Mouse (Mus musculus): ENCODE results near the gene Vmp1. TPM values are rescaled to one million over a fixed set of nuclear protein-coding genes. Genes with fewer than 3 reads are reported as not detected.
A peak's percentile ranks its signal among the peaks of the same experiment; 100 is the strongest.

The Vmp1 gene
- polyA plus RNA-seq, 1 experiment from 2014 or later: 96.7 TPM

- Histone ChIP-seq H3K4me3 (no peak overlapping the region), H3K9me3 (replicated peaks) (no peaks in the 10 kb centered on the region), H3K27ac (replicated peaks) (no peak overlapping the region), H3K36me3 (peaks cover 98% of the 10 kb centered on the region), H3K27me3 (ENCODE audit: low read depth, poor library complexity, severe bottlenecking) (no peaks in the 10 kb centered on the region), H3K4me1 (peaks cover 7% of the 10 kb centered on the region)
- DNase-seq (ENCODE audit: low spot score): no peak
- WGBS: 95% methylated on average over 3 of the region's 3 CpGs
These were observed 7.8 kb upstream of the Vmp1 start for GRCm38 (mm10) chr11:86691482-86691881.

- H3K27me3 ChIP-seq (ENCODE audit: low read depth, poor library complexity, severe bottlenecking): no peaks in the 10 kb centered on the region
- 89% methylated on average over 3 of the region's 3 CpGs for WGBS
- no peak for DNase-seq (ENCODE audit: low spot score)
- H3K9me3 ChIP-seq (replicated peaks): no peaks in the 10 kb centered on the region
- peaks cover 18% of the 10 kb centered on the region for H3K4me1 ChIP-seq
- H3K36me3 ChIP-seq: peaks cover 97% of the 10 kb centered on the region
- H3K4me3 ChIP-seq: no peak overlapping the region
- H3K27ac ChIP-seq (replicated peaks): no peak overlapping the region
These were observed 6.7 kb upstream of the Vmp1 start for GRCm38 (mm10) chr11:86690383-86690782.

DNA sequence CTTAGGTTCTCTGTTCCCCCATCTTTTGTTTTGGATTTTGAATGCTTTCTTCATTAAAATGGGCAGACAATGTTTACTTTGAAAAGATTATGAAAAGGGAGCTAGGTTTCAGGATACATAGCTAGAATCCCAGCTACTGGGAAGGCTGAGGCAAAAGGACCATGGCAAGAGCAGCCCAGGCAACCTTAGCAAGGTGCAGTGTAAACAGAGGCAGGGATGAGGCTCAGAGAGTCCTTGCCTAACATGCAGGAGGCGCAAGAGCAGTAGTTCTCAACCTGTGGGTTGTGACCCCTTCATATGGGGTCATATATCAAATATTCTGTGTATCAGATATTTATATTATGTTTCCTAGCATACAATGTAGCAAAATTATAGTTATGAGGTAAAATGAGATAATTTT lies 1.7 kb upstream of the Vmp1 start:
- peak overlapping the region; percentile 85 for H3K4me3 ChIP-seq
- H3K27ac ChIP-seq (replicated peaks): no peak overlapping the region
- H3K36me3 ChIP-seq: peaks cover 48% of the 10 kb centered on the region
- 94% methylated on average over 1 of the region's 1 CpGs for WGBS
- H3K4me1 ChIP-seq: peaks cover 40% of the 10 kb centered on the region
- H3K9me3 ChIP-seq (replicated peaks): no peaks in the 10 kb centered on the region
- DNase-seq (ENCODE audit: low spot score): no peak
- H3K27me3 ChIP-seq (ENCODE audit: low read depth, poor library complexity, severe bottlenecking): no peaks in the 10 kb centered on the region

GRCm38 (mm10) chr11:86684126-86685012 lies 733 bp upstream of the Vmp1 start:
- Histone ChIP-seq H3K36me3 (peaks cover 38% of the 10 kb centered on the region), H3K9me3 (replicated peaks) (no peaks in the 10 kb centered on the region), H3K27ac (replicated peaks) (peak overlapping the region; percentile 89), H3K4me1 (peaks cover 42% of the 10 kb centered on the region), H3K4me3 (peak overlapping the region; percentile 85), H3K27me3 (ENCODE audit: low read depth, poor library complexity, severe bottlenecking) (no peaks in the 10 kb centered on the region)
- DNase-seq (ENCODE audit: low spot score): no peak
- WGBS: 12% methylated on average over 20 of the region's 20 CpGs

DNA sequence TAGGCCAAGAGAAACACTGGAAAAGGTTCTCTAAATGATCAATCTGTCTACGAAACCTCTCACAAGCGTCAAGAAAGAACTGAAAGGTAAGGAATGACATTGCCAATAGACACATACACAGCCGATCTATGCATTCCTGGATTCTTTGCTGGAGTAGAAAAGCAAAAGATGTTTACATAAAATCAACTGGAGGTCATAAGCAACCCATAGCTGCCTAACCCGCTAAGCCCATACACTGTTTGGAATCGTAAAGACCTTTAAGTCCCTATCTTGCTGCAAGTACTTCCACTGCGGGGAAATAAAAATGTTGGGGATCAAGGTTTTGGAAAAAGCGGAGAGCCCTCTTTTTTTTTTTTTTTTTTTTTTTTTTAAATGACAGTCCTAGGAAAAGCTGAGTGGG lies 775 bp downstream of the Vmp1 start:
- H3K27me3 ChIP-seq (ENCODE audit: low read depth, poor library complexity, severe bottlenecking): no peaks in the 10 kb centered on the region
- WGBS: 43% methylated on average over 7 of the region's 7 CpGs
- H3K4me1 ChIP-seq: peaks cover 47% of the 10 kb centered on the region
- no peaks in the 10 kb centered on the region for H3K9me3 ChIP-seq (replicated peaks)
- DNase-seq (ENCODE audit: low spot score): no peak
- H3K36me3 ChIP-seq: peaks cover 24% of the 10 kb centered on the region
- H3K4me3 ChIP-seq: peak overlapping the region; percentile 85
- no peak overlapping the region for H3K27ac ChIP-seq (replicated peaks)

DNA sequence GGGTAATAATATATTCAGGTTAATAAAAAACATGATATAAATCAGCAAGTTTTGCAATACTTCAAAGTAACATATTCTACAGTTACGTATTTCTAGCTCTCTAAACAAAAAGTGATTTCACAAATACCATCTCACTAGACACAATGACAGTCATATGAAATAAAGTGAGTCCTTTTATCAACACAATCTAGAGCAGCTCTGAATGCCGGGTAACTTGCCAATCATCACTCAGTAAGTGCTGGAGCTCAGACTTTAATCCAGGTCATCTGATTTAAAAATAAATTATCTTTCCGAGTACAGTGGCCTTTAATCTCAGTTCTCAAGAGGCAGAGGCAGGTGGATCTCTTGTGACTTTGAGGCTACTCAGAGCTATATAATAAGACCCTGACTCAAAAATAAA lies 2.2 kb downstream of the Vmp1 start:
- WGBS: 95% methylated on average over 3 of the region's 3 CpGs
- Histone ChIP-seq H3K36me3 (peaks cover 12% of the 10 kb centered on the region), H3K4me1 (peaks cover 40% of the 10 kb centered on the region), H3K9me3 (replicated peaks) (no peaks in the 10 kb centered on the region), H3K4me3 (no peak overlapping the region), H3K27me3 (ENCODE audit: low read depth, poor library complexity, severe bottlenecking) (no peaks in the 10 kb centered on the region), H3K27ac (replicated peaks) (no peak overlapping the region)
- DNase-seq (ENCODE audit: low spot score): no peak

DNA sequence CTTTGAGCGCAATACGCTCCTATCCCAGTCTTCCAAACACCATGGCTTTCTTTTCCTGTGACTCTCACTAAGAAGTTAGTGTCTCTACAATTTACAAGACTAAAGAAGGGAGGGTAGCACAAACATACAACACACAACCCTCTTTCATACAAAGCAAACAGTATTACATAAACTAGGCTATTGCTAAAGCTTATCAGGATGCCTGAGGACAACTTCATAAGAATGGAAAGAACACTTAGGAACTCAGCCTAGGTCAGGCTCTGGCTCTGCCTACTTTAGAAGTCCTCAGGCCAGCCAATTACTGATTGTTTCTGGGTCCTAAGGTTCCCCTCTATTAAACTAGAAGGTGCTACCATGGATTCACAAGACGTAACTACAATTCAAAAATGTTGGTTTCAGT lies 2.9 kb downstream of the Vmp1 start:
- Histone ChIP-seq H3K27ac (replicated peaks) (no peak overlapping the region), H3K9me3 (replicated peaks) (no peaks in the 10 kb centered on the region), H3K36me3 (peaks cover 6% of the 10 kb centered on the region), H3K27me3 (ENCODE audit: low read depth, poor library complexity, severe bottlenecking) (no peaks in the 10 kb centered on the region), H3K4me3 (no peak overlapping the region), H3K4me1 (peaks cover 33% of the 10 kb centered on the region)
- DNase-seq (ENCODE audit: low spot score): no peak
- WGBS: 96% methylated on average over 3 of the region's 3 CpGs

DNA sequence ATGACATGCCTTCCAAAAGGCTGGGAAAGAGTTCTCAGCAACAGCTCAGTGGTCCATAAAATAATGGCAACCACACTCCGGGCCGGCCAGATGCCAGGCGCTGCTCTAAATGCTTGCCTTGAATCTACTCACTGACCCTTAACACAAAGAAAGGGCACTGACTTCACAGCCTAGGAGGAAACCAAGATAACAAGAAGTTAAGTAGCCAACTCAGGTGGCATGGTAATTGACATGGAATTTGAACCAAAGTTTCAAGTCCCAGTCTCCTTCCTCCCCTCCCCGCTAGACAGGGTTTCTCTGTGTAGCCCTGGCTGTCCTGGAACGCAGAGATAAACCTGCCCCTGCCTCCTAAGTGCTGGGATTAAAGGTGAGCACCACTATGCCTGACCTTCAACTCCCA lies 4.7 kb downstream of the Vmp1 start:
- H3K27ac ChIP-seq (replicated peaks): no peak overlapping the region
- WGBS: 44% methylated on average over 5 of the region's 5 CpGs
- 0 out of 2 replicates have a peak, but pooled peaks cover 3% of the 10 kb centered on the region for H3K36me3 ChIP-seq
- H3K4me1 ChIP-seq: peaks cover 19% of the 10 kb centered on the region
- DNase-seq (ENCODE audit: low spot score): no peak
- H3K27me3 ChIP-seq (ENCODE audit: low read depth, poor library complexity, severe bottlenecking): no peaks in the 10 kb centered on the region
- H3K4me3 ChIP-seq: no peak overlapping the region
- H3K9me3 ChIP-seq (replicated peaks): no peaks in the 10 kb centered on the region

DNA sequence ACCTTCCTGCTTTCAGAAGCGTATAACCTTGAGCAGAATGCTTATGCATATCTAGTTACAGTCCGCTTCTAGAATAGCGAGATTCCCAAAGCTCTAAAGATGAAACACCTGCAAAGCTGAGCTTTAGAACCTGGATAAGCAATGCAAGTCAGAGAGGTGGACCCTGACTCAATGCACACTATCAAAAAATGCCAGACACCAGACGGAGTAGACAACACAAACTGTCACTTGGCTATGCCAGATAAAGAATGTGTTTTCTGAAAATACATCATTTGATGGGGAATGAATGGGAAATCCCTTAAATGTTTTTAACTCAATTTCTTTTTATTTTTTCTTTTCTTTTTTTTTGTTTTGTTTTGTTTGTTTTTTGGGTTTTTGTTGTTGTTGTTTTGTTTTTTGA lies 8.1 kb downstream of the Vmp1 start:
- 95% methylated on average over 4 of the region's 4 CpGs for WGBS
- Histone ChIP-seq H3K4me3 (no peak overlapping the region), H3K36me3 (0 out of 2 replicates have a peak, but pooled peaks cover 3% of the 10 kb centered on the region), H3K9me3 (replicated peaks) (no peaks in the 10 kb centered on the region), H3K27ac (replicated peaks) (no peak overlapping the region), H3K4me1 (peaks cover 13% of the 10 kb centered on the region), H3K27me3 (ENCODE audit: low read depth, poor library complexity, severe bottlenecking) (no peaks in the 10 kb centered on the region)
- no peak for DNase-seq (ENCODE audit: low spot score)

- Histone ChIP-seq H3K36me3 (0 out of 2 replicates have a peak, but pooled peaks cover 3% of the 10 kb centered on the region), H3K27me3 (ENCODE audit: low read depth, poor library complexity, severe bottlenecking) (no peaks in the 10 kb centered on the region), H3K9me3 (replicated peaks) (no peaks in the 10 kb centered on the region), H3K4me3 (no peak overlapping the region), H3K27ac (replicated peaks) (no peak overlapping the region), H3K4me1 (peaks cover 6% of the 10 kb centered on the region; the same call in 1 of the 2 replicates)
- DNase-seq (ENCODE audit: low spot score): no peak
- WGBS: 88% methylated on average over 3 of the region's 3 CpGs
These were observed 10.9 kb downstream of the Vmp1 start for GRCm38 (mm10) chr11:86672772-86673171.

DNA sequence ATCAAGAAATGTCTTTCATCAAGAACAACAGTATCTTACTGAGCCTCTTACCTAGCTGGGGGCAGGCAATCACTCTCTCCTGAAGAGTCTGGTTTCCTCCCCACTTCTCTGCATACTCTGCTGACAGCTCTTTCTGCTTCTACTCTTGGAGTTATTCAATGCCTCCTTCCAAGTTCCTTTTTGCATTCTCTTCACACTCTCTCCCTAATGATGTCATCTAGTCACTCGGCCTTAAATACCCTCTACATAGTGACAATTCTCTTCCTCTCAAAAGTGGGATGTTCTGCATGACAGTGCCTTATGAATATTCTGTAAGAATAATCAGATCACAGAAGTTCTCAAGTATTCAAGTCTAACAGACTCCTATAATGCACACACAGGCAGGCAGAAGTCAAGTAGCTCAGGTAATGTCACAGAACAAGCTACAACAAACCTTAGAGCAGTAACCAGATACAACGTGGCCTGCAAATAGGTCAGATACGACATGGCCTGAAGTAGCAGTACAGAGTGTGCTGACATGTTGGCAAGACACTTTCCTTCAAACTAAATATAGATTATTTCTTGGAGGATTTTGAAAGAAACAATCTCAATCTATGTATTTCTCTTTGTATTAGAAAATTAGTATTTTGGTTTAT lies 12.5 kb downstream of the Vmp1 start:
- Histone ChIP-seq H3K27ac (replicated peaks) (no peak overlapping the region), H3K27me3 (ENCODE audit: low read depth, poor library complexity, severe bottlenecking) (no peaks in the 10 kb centered on the region), H3K36me3 (no peaks in the 10 kb centered on the region), H3K4me1 (peaks cover 6% of the 10 kb centered on the region; the same call in 1 of the 2 replicates), H3K9me3 (replicated peaks) (no peaks in the 10 kb centered on the region), H3K4me3 (no peak overlapping the region)
- WGBS: 79% methylated on average over 3 of the region's 3 CpGs
- DNase-seq (ENCODE audit: low spot score): no peak

DNA sequence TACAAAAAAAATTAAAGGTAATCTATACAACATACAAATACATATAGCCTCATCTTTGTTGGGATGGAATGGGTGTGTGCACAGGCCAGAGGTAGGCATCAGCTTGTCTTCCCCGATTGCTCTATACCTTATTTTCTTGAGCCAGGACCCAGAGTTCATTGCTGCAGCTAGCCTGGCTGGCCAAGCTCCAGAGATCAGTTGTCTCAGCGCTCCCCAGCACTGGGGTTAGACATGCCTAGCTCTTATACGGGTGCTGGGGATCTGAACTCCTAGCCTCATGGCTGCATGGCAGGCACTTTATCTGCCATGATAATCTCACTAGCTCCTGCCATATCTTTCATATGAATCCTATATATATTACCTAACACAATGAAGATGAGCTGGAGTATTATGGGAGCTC lies 15.5 kb downstream of the Vmp1 start:
- Histone ChIP-seq H3K4me3 (no peak overlapping the region), H3K36me3 (peaks cover 25% of the 10 kb centered on the region), H3K9me3 (replicated peaks) (no peaks in the 10 kb centered on the region), H3K4me1 (peaks cover 6% of the 10 kb centered on the region; the same call in 1 of the 2 replicates), H3K27me3 (ENCODE audit: low read depth, poor library complexity, severe bottlenecking) (no peaks in the 10 kb centered on the region), H3K27ac (replicated peaks) (no peak overlapping the region)
- DNase-seq (ENCODE audit: low spot score): no peak
- 91% methylated on average over 3 of the region's 3 CpGs for WGBS

DNA sequence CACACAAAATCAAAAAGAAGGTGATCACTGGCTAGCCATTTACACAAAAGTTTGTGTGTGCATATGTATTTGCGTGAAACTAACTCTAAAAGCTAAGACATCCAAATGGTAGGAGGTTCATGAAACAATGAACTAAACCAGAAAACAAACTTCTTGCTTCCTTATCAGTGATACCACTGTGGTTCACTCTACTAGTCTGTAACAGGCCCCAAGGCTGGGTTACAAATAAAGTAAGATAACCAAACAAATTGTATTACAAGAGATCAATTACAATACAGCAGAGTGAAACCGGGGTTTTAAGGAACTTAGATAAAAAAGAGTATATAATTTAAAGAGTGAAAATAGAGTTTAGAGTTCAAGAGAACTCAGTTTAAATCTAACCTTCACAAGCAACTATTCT lies 16.1 kb downstream of the Vmp1 start:
- DNase-seq (ENCODE audit: low spot score): no peak
- Histone ChIP-seq H3K27me3 (ENCODE audit: low read depth, poor library complexity, severe bottlenecking) (no peaks in the 10 kb centered on the region), H3K4me1 (peaks cover 6% of the 10 kb centered on the region; the same call in 1 of the 2 replicates), H3K9me3 (replicated peaks) (no peaks in the 10 kb centered on the region), H3K4me3 (no peak overlapping the region), H3K27ac (replicated peaks) (no peak overlapping the region), H3K36me3 (peaks cover 31% of the 10 kb centered on the region)
- 93% methylated on average over 2 of the region's 2 CpGs for WGBS
